Mouse (Mus musculus) R1 (cell line): Measurements from ENCODE around the gene C1qtnf7.

Experiments used
- DNase-seq: peaks from one replicate; pipeline ENCODE4 v3.0.0-alpha.2; 2018; ENCODE audit warnings: low read depth, low spot score

The C1qtnf7 gene

DNA sequence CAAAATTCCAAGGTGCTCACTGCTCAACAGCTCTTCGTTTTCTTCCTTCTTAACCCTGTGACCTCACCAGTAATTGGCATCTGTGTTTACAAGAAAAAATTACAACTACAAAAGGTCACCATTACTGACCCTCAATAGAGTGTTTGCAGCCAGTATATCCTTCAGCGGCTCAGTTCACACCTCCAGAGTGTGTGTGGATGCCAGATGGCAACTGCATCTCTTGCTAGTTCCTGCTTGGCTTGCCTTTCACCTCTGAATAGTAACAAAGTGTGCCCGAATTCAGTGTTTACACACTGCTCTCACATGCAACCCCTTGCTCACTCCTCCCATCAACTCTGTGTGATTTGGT, 23.8 kb downstream of the C1qtnf7 start:
- DNase-seq = no peak

- DNase-seq = no peak
Measured at GRCm38 (mm10) chr5:43539871-43540270, 24.5 kb downstream of the C1qtnf7 start.

DNA sequence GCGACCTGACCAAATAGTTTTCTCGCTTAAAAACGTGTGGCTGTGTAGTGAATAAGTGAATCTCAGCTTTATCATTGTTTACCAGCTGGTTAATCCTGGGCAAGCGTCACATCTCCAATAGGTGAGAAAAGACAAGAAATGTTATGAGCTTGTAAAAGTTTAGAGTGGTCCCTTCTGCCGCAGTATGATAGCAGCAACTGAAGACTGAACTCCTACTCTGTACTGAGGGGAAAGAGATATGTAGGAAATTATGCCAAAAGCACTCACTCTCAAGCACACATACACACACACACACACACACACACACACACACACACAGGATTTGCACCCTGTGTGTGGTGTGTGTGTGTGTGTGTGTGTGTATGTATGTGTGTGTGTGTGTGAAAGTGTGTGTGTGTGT, 26.2 kb downstream of the C1qtnf7 start:
- DNase-seq = no peak

GRCm38 (mm10) chr5:43542246-43542845, 27.0 kb downstream of the C1qtnf7 start:
- DNase-seq = no peak

- no peak for DNase-seq
Measured at GRCm38 (mm10) chr5:43549951-43550350, 34.6 kb downstream of the C1qtnf7 start.

GRCm38 (mm10) chr5:43550444-43550843, 35.1 kb downstream of the C1qtnf7 start:
- no peak for DNase-seq

- peak; percentile 89 for DNase-seq
Measured at GRCm38 (mm10) chr5:43554871-43555270, 39.5 kb downstream of the C1qtnf7 start.

- peak; percentile 56 for DNase-seq
Measured at GRCm38 (mm10) chr5:43555406-43555805, 40.1 kb downstream of the C1qtnf7 start.

GRCm38 (mm10) chr5:43557436-43557835, 42.1 kb downstream of the C1qtnf7 start:
- no peak for DNase-seq

DNA sequence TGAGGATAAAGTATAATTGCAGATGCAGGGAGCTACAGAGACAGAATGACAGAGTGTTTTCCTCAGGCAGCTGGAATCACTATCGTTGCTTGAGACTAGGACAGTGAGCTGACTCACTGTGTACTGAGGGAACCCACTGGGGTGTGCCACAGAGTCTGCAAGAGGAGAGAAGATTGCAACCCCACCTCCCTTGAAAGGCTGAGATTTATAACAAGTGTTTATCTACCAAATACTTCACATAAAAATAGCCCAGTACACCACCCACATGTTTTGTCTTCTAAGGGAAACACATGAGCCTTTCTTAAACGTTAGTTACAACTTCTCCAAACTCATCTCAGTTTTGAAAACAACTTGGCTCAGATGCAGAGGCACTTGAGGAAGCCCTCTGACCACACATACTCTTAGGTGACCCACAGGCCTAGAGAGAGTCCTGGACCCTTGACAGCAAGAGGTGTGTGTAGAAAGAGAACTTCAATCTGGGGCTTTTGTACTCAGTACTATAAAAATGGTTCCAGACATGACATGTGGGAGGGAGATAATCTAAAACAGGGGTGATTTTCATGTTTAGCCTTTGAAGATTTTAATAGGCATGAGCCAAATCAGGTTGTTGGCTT, 46.4 kb downstream of the C1qtnf7 start:
- no peak for DNase-seq

GRCm38 (mm10) chr5:43569720-43570359, 54.5 kb downstream of the C1qtnf7 start:
- DNase-seq = no peak

- peak; percentile 44 for DNase-seq
Measured at GRCm38 (mm10) chr5:43582876-43583275, 67.5 kb downstream of the C1qtnf7 start.

DNA sequence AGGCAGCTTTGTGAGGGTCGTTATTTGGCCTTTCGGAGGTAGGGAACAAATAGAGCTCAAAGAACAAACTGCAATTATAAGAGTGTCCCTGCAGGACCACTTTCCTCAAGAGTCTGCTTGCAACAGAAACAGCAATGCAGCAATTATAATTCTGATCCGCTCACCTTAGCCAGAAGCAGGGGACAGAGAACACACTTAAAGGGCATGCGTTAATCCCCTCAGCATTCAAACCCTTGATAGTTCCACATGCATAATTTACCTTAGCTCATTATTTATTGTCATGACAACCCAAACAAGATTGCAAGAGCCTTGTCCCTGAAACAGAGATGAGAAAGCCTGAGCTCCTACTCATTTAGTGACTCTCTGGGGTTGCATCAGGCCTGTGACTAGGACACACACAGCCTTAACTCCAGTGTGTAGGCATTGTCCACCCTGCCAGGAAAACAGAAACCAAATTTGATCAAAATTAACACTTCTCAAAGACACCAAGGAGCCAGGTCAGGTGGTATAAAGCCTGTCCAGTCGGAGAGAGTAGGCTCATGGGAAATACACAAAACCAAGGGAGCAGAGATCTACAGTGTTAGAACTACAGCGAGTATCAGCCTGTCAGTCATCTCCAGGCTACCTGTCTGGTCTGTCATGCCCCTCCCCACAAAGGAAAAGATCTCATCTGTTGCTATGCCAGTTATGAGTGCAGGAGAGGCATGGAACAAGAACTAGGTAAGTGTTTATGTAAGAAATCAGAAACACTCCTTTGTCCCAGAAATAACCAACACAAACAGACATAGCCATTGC, 68.2 kb downstream of the C1qtnf7 start:
- no peak for DNase-seq

DNA sequence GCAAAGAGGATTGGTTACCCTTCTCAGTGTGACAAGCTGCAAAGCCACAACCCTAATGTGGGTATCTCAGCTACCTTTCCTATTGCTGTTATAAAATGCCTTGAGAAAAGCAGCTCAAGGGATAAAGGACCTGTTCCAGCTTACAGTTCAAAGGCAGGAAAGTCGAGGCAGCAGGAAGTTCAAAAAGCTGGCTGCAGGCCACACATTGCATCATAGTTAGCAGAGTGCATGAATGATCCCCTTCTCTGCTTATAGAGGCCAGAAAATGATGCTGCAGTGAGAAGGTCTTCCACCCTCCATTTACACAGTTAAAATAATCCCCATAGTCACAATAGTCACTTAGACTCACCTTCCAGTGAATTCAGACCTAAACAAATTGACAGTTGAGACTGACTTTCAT, 69.1 kb downstream of the C1qtnf7 start:
- DNase-seq = no peak

DNA sequence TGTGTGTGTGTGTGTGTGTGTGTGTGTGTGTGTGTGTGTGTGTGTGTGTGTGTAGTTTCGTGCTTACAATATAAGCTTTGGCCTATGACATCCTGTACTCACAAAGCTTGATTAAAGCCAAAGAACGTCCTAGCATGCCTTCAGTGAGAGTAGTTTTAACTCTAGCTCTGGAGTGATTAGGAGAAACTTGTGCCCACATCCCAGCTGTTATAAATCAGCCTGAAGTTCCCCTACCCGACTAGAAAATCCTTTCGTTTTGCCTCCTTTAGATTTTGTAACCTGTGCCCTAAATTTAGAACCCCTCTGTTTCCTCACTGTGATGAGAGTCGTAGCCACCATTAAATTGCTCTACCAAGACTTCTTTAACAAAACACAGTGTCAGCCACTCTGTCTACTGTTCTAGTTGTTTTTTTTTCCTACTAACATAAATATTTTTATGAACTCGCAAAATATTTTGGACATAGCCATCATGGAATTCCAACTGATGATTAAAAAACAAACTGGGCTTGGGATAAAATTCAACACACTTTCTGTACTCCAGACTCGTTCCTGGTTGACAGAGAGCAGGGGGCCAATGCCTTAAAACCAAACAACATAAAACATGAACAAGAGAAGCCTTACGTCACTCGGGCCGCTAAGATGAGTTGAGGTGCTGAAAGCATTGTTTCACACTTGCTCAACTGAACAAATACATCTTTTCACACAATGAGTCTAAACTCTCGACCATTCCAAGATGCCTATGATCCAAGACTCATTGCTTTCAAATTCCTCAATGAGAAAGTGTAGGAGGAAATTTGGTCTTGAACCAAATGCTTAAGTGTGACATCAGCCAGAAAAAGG, 70.3 kb downstream of the C1qtnf7 start:
- no peak for DNase-seq

DNA sequence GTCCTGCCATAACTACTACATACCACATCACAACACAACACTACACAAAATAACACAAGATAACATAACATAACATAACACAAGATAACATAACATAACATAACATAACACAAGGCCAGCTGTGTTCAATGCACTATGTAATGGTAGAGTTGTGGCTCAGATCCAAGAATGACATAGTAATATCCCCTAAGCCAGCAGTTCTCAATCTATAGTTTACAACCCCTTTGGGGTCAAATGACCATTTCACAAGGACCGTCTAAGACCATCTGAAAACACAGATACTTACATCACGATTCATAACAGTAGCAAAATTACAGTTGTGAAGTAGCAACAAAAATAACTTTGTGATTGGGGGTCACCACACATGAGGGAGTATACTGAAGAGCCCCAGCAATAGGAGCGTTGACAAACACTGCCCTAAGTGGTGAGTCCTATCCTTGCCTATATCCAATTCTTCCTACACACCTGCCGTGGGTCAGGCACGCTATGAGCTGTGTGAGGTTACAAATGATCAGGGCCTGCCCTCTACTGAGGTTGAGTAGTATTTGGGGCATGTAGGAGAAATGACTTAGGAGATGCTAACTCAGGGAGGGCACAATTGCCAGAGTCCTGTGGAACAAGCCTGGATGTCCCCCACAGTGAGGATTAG, 73.6 kb downstream of the C1qtnf7 start:
- DNase-seq = no peak

DNA sequence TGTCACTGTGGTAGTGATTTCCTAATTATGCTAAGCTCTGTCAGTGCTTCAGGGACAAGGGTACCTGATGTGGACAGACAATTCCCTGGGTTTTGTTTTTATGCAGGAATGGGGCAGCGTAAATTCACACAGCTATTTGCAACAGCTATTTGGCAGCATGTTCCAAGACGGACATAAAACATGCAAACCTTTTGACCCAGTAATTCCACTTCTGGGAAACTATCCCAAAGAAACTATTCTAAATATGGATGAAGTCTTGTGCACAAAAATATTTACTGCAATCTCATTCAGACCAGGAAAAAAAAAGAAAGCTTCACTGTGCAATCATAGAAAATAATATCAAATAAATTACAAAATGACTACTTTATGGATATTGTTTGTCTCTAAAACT, 74.1 kb downstream of the C1qtnf7 start:
- no peak for DNase-seq

DNA sequence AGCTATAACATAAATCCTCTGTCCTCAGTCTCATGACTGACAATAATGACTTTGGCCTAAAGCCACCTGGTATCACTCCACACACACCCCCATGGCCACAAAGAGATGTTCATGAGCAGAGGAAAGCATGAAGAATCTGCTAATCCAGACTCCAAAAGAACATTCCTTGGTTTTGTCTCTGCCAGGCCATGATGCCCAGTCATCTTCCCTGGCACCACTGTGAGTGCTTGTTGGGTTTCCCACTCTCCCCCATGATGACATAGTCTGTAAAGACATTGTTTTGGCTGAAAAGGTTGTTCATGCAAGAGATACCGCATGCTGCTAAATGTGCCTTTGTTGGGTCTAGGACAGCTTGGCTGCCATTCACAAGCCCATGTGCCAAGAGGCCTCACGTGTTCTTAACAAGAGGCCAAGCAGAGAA, 75.0 kb downstream of the C1qtnf7 start:
- DNase-seq = no peak

DNA sequence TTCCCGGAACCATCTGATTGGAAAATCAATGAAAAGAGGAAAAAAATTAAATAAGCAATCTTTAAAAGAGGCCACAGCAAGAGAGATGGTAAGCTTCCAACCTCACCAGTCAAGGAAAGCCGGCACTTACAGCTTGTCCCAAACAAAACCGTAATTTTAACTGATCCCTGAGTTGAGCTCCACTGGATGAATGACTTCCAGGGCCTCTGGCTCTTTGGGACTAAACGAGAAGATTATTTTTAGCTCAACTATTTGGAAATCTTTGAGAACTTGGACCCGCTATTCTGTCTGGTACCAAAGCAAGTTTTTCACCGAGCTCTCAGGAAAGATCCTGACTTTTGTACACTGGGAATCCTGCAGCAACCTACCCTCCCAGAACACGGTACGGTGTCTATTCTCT, 86.3 kb downstream of the C1qtnf7 start:
- no peak for DNase-seq

GRCm38 (mm10) chr5:43602518-43602917, 87.2 kb downstream of the C1qtnf7 start:
- no peak for DNase-seq

DNA sequence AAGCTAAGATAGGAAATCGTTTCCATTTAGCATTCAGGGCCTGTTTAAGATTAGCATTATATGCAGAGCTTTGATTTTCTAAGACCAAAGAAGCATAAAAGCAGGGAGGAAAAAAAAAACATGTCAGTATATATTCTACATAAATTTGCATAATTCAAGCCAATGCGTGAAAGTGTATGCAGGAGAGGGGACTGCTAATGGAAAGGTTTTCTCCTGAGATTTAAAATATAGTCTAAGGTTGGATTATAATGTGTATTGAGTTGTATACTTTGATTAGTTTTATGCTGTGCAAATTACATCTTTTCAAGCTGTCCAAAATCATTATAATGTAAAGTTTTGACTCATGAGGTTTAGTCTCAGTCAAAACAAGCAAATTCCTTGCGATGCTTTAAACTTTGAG, 88.2 kb downstream of the C1qtnf7 start:
- DNase-seq = no peak
